Mouse (Mus musculus) olfactory bulb, adult 2 months (tissue): ENCODE data around the gene Tmem254a.
"Not testable (repeated sequence)": the region's sequence is repeated elsewhere in the genome, so short reads cannot be mapped to it uniquely, and the experiment has no call there.

ENCODE experiments used
- CTCF ChIP-seq: fragments of 200-500 bp; IDR thresholded peaks from 2 replicates; pipeline ENCODE4 v1.5.1; 2012; ENCODE audit warnings: low read depth, mild to moderate bottlenecking, low read length, moderate library complexity; ENCODE audit not compliant: insufficient read depth
- POLR2A ChIP-seq: fragments of 200-500 bp; IDR thresholded peaks from 2 replicates; pipeline ENCODE4 v1.6.1; 2012; ENCODE audit warnings: mild to moderate bottlenecking, low read depth, low read length, moderate library complexity; ENCODE audit not compliant: insufficient read depth

DNA sequence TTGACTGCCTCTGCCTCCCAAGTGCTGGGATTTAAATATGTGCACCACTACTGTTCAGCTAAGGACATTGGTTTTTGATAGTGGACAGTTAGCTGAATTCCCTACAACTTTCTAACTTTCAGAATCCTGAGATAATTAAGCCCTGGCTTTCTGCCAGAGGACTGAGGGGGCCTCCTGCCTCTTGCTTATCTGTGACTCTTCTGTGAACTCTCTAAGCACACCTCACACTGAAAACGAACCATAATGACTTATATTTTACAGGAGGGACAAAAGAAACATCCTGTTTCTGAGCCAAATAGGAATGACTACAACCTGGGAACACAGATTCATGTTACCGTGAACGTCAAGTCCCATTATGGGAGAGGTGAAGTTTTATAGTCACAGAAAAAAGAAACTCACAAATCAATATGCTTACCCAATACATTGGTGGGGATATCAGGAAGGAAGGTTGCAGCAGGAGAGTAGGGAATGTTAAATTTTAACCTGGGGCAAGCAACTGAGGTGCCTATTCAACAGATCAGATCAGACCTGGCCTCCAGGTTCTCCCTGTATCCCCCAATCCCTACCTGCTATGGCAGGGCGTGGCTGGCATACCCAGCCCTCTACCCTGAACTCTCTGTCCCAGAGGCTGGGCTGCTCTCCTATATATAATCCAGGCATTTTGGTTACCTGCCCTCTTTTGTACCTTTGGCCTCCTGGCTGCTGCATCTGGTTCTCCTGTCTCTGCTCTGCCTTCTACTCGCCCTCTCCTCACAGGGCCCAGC is 9.6 kb upstream of the Tmem254a start:
- TF ChIP-seq POLR2A, CTCF: not testable (repeated sequence)
